Mouse (Mus musculus) lung, postnatal 0 days (tissue): ENCODE data around the gene Krtap5-1.

Experiments used
- CTCF ChIP-seq: IDR thresholded peaks from 2 replicates; pipeline ENCODE4 v1.5.1; 2016; ENCODE audit warnings: antibody characterized with exemption, mild to moderate bottlenecking
- EP300 ChIP-seq: IDR thresholded peaks from 2 replicates; pipeline ENCODE4 v1.6.1; 2016; ENCODE audit warnings: antibody characterized with exemption, mild to moderate bottlenecking, control low read depth

GRCm38 (mm10) chr7:142340269-142340970 is 43.5 kb upstream of the Krtap5-1 start:
- TF ChIP-seq CTCF: peak; percentile 37; the same call in 1 of the 2 replicates
- no peak for TF ChIP-seq EP300
